Mouse (Mus musculus) heart, postnatal 0 days (tissue): ENCODE measurements around the gene Kif5c.

ENCODE experiments used
- CTCF ChIP-seq: IDR thresholded peaks from 2 replicates; pipeline ENCODE4 v1.5.1; 2016; ENCODE audit warnings: antibody characterized with exemption, control low read depth, low read depth
- EP300 ChIP-seq: IDR thresholded peaks from 2 replicates; pipeline ENCODE4 v1.6.1; 2016; ENCODE audit warnings: antibody characterized with exemption, low read depth

- TF ChIP-seq EP300 (no peak), CTCF (no peak)
These were observed at the start of gene Kif5c for GRCm38 (mm10) chr2:49618829-49619718.
